Mouse (Mus musculus) forebrain, embryonic 12.5 days (tissue): ENCODE results near the gene Hmgcr. TPM values are rescaled to one million over a fixed set of nuclear protein-coding genes. Genes with fewer than 3 reads are reported as not detected.

Experiments used
- polyA plus RNA-seq: library from polyadenylated mRNA; unstranded; fragments of >200 nt; fragmentation: Nextera tagmentation; extraction: Ambion mirVana; gene quantifications from 2 replicates; pipeline ENCODE4 v1.2.1, GENCODE M21; 2016

The Hmgcr gene
- polyA plus RNA-seq, 1 experiment from 2014 or later = 187 TPM

Other genes with a start within 250 kb of the Hmgcr start
- gene Ankdd1b, start 199.7 kb downstream of the Hmgcr start, polyA plus RNA-seq = not detected in 2 replicates
- gene Gm17622, start 180.2 kb downstream of the Hmgcr start, polyA plus RNA-seq = not detected in 2 replicates
- 8.4 and 8.5 TPM in 2 replicates for gene Polk, start 128.4 kb downstream of the Hmgcr start, polyA plus RNA-seq
- 7.7 and 10.8 TPM in 2 replicates for gene Col4a3bp, start 128.3 kb downstream of the Hmgcr start, polyA plus RNA-seq
- gene Ankrd31, start 77.3 kb upstream of the Hmgcr start, polyA plus RNA-seq = not detected in 2 replicates